Mouse (Mus musculus) liver, adult 2 months (tissue): ENCODE results near the gene Klhl26.

Experiments
- CTCF ChIP-seq: fragments of 200-500 bp; IDR thresholded peaks from 2 replicates; pipeline ENCODE4 v1.5.1; 2011; ENCODE audit warnings: low read depth, low read length, control low read depth
- POLR2A ChIP-seq: fragments of 200-500 bp; IDR thresholded peaks from 2 replicates; pipeline ENCODE4 v1.6.1; 2011; ENCODE audit warnings: low read length, control low read depth; ENCODE audit not compliant: insufficient read depth; ENCODE audit errors: extremely low read depth

DNA sequence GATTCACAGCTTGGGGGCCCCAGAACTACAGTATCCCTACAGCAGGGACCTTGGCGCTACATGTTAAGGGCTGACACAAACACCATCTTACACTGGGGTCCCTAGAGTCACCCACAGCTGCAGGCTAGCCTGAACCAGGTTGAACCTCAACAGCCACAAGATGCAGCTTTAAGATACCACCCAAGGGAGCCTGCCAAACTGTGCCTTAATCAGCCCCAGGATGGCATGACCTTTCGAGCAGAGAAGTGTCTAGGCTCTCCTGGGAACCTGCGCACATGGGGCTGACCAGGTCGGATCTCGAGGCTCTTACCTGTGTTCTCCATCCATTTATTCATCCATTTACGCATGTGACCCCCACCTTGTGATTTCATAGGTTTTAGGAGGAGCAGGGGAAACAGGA lies 18.9 kb downstream of the Klhl26 start:
- no peak for TF ChIP-seq CTCF
- no peak for TF ChIP-seq POLR2A
